Mouse (Mus musculus): ENCODE data around the gene Lmcd1. TPM values are rescaled to one million over a fixed set of nuclear protein-coding genes. Genes with fewer than 3 reads are reported as not detected.
"Not testable (repeated sequence)": the region's sequence is repeated elsewhere in the genome, so short reads cannot be mapped to it uniquely, and the experiment has no call there.

The Lmcd1 gene
- not detected in 2 replicates for total RNA-seq (2017)

DNA sequence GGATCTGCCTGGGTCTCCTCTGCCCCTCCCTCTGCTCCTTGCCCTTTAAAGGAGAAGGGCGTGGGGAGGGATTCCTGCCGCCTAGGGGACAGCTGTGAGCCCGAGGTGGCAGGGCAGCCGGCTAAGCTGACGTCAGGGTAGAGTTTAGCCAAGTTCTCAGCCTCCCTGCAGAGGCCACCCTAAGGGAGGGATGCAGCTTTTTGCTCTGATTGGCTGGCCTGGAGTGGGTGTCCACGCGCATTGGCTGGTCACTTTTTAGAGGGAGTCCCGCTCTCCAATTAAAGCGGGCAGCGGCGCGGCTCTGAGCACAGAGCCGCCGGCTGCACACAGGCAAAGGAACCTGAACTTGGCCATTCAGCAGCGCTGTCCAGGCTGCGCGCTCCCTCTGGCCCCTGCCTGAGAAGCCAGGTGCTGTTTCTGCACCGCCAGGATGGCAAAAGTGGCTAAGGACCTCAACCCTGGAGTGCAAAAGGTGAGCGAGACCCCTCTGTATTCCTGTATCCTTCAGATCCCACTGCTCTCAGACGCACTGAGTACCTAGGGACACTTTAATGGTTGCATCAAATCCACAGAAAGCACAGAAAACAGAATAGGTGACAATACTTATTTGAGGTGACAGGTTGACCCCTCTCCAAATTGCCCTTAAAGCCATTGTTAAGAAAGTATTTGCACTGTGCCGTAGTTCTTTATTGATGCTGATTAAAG is at the start of gene Lmcd1:
Gene Lmcd1 (plus strand): TSS at position 258 of the 705 bp plus-strand sequence.
- 0 out of 2 replicates have a peak, but pooled peaks have one; percentile 7 for ATAC-seq (ENCODE audit: extremely low read depth, insufficient number of reproducible peaks, low FRiP score, poor library complexity, severe bottlenecking)

DNA sequence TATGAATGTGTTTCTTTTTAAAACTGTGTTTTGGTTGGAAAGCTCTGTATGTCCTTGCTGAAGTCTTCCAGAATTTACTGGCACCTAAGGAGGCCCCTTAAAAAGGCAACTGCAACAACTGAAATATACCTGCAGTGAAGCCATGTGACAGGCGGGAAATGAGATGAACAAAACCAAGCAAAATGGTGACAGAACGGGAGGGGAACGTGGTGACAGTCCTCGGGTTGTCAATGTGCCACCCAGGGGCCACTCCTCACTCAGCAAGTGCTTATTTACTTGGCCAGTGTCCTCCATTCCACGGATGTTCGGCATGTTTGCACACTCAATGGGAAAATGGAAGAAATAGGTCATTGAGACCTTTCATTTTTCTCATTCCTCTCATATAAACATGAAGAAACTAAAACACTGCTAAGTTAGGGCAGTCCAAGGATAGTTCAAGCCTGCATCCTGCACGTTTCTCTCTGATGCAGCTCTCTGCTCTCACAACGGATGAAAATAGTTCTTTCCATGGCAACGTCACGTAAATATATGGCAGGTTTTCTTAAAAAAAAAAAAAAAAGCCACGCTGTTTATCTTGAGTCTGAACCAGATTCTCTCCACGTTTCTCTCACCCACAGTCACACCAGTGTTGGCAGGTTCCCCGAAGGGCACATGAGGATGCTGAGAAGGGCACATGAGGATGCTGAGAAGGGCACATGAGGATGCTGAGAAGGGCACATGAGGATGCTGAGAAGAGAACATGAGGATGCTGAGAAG is 49.5 kb upstream of the Lmcd1 start:
- no peak for ATAC-seq (ENCODE audit: extremely low read depth, insufficient number of reproducible peaks, low FRiP score, poor library complexity, severe bottlenecking)

DNA sequence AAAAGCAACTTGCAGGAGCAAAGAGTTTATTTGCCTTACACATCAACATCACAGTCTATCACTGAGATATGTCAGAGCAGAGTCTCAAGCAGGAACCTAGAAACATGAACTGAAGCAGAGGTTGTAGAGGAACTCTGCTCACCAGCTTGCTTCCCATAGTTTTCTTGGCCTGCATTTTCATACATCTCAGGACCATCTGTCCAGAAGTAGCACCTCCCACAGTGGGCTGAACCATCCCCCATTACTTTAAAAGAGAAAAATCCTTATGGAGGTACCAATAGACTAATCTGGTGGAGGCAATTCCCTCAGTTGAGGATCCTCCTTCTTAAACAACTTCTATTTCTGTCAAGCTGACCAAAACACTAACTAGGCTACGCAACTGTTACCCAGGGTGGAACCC is 36.8 kb upstream of the Lmcd1 start:
- ATAC-seq (ENCODE audit: extremely low read depth, insufficient number of reproducible peaks, low FRiP score, poor library complexity, severe bottlenecking), result no peak

DNA sequence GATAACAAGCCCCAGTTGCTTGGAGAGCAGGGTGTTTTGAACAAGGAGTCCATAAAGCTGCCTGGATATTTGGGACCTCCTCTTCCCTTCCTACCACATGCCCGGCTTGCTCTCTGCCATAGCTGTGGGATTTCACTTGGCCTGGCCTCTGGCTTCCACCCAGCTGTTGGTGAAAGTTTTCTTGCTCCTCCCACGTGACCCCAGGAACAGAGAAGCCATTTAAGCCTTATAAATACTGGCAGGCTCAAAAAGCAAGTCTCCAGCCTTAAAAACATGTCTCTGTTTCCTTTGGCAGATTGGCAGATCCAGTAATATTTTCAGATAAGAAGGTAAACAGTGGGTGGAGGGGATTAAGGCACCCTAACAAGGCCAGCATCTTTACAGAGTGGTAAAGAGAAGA is 31.3 kb upstream of the Lmcd1 start:
- no peak for ATAC-seq (ENCODE audit: extremely low read depth, insufficient number of reproducible peaks, low FRiP score, poor library complexity, severe bottlenecking)

DNA sequence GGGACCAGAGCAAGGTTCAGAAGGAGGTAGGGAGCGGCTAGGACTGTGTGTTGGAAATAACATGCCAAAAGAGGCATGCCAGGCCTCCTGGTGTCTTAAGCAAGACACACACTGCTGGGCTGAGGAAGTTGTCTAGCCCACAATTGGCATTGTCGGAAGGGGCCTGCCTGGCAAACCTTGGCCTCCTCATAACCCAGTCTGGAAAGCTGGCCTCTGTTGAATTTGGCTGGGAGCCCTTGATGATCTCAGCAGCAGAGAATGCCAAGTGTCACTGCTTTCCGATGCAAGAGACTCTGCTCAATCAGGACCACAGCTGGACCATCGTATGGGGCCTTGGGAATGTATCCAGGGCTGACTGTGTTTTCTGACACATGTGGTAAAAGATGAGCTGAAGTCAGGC is 27.9 kb upstream of the Lmcd1 start:
- no peak for ATAC-seq (ENCODE audit: extremely low read depth, insufficient number of reproducible peaks, low FRiP score, poor library complexity, severe bottlenecking)

DNA sequence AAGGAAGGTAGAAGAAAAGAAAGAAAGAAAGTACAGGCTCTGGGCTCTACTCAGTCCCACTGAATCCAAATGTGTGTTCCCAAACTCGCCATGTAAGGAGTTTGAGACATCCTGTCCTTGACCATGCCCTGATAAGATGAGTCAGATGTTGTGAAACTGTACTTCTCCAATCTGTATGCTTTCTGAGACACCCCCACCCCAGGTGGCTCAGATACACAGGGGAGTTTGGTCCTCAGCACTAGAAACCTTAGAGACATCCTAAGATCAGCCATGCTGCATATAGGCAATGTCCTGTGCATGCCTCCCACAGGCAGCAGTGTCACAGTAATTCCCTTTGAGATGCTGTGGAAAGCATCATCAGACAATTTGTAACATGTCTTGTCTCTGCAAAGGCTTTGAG is 26.9 kb upstream of the Lmcd1 start:
- ATAC-seq (ENCODE audit: extremely low read depth, insufficient number of reproducible peaks, low FRiP score, poor library complexity, severe bottlenecking), result no peak

DNA sequence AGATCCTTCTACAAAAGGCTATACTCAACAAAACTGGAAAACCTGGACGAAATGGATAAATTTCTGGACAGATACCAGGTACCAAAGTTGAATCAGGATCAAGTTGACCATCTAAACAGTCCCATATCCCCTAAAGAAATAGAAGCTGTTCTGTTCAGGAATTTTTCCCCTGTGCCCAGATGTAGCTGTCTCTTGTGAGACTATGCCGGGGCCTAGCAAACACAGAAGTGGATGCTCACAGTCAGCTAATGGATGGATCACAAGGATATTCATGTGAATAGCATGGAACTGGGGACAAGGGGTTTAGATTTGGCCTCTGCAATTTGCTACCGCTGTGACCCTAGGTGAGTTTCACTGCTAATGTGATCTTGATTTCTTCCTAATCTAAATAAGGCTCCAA is 19.6 kb upstream of the Lmcd1 start:
- ATAC-seq (ENCODE audit: extremely low read depth, insufficient number of reproducible peaks, low FRiP score, poor library complexity, severe bottlenecking), result not testable (repeated sequence)

DNA sequence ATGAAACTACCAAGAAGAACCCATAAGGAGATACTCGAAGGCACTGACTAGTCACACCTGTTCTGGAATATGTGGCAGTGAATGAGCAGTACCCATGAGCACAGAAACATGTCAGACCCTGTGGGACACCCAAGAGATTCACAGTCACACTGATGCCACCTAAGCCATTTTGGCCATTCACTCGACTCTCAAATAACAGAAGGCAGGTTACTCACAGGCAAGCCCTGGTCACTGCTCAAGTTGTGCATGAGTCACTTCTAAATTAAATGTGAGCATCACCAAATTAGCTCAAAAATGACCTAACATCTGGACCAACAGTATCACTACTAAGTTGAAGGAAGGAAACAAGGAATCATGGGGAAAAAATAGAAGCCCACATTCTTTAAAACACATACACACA is 18.6 kb upstream of the Lmcd1 start:
- no peak for ATAC-seq (ENCODE audit: extremely low read depth, insufficient number of reproducible peaks, low FRiP score, poor library complexity, severe bottlenecking)

DNA sequence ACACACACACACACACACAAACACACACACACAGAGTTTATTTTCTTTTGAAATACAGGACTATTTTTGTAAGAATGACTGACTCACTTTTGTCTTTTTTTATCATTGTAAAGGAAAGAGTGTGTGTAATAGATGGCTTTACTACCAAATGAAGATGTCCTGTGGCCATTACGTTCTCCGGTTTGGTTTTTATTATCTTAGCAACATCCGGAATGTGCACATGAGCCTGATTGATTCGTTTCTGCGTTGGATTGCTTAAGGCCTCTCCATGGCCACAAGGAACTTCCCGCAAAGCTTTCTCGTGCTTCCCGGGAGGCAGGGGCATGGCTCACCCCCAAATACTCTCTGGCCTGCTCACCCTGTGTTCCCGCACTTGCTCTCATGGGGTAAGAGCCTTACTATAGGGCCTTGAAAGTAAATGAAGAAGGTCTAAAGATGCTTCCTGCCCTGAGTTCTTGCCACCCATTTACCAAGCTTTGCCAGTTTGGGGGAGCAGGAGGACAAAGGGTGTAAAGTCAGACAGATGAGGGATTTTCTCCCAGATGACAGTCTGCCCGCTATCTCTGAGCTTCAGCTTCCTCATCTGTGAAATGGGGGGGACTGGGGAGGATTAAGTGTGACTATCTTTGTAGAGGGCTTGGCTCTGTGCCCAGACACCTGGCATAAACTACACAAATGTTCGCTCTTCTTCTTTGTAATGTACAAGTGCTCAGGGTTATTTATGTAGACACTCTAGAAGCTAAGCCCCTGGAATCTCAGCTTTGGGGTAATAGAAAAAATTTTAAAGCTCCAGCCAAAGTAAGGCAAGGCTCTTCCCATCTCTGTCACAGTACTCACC is 18.0 kb upstream of the Lmcd1 start:
- no peak for ATAC-seq (ENCODE audit: extremely low read depth, insufficient number of reproducible peaks, low FRiP score, poor library complexity, severe bottlenecking)

DNA sequence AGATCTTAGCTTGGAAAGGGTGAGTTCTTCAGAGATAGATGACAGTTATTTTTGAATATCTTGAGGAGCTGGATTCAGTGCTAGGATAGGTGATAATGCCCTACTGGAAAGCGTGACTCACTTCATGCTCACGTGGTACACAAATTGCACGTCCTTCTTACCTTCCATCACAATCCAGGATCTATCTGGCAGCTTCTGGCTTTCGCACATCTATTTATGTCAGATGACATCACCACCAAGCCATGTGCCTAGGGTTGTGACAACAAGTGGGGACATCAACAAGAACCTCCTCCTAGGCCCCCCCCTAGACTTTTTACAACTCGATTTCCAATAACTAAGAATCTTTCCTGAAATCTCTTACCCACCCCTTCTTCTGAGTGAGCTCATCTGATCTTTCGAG is 17.0 kb upstream of the Lmcd1 start:
- no peak for ATAC-seq (ENCODE audit: extremely low read depth, insufficient number of reproducible peaks, low FRiP score, poor library complexity, severe bottlenecking)

DNA sequence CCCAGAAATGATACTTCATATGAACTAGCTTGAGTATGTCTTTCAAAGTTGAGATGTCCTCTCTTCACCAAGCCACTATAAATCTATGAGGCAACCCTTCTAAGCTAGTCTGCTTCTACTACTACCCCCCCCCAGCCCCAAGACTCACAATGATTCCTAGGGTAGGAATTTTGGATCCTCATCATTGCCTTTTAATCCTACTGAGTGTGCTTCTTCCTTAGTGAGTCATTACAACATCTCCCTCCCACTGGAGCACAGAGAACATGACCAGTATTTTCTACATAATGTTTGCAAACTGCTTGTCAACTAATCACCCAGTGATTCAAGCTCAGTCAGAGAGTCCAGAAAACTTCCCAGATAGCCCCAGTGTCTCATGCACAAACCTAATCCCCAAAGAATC is 12.5 kb upstream of the Lmcd1 start:
- ATAC-seq (ENCODE audit: extremely low read depth, insufficient number of reproducible peaks, low FRiP score, poor library complexity, severe bottlenecking), result no peak

DNA sequence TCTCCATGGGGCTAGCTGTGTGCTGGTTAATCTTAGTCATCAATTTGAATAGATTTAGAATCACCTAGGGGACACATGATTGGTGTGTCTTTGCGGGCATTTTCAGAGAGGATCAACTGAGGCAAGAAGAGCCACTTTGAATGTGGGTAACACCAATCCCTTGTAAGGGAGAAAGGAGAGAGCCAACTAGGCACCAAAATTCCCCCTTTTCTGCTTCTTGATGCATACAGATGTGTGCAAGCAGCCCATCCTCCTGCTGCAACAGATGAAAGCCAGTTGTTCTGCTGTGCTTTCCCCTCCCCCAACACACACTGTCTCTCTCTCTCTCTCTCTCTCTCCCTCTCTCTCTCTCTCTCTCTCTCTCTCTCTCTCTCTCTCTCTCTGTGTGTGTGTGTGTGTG is 9.2 kb upstream of the Lmcd1 start:
- no peak for ATAC-seq (ENCODE audit: extremely low read depth, insufficient number of reproducible peaks, low FRiP score, poor library complexity, severe bottlenecking)

DNA sequence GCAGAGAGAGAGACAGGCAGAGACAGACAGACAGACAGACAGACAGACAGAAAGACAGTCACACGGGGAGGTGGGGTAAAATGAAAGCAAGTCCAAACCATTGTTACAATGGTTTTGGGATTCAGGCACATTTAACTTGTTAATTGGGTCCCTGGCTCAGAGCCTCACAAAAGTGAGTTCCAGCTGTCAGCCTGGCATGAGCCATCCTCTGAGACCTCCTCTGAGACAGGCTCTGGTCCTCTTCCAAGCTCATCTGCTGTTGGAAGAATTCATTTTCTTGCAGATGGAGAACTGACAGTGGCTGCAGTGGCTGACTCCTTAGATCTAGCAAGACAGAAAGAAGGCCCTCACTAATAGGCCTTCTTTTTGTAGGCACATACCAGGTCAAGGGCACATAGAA is 6.9 kb upstream of the Lmcd1 start:
- no peak for ATAC-seq (ENCODE audit: extremely low read depth, insufficient number of reproducible peaks, low FRiP score, poor library complexity, severe bottlenecking)

DNA sequence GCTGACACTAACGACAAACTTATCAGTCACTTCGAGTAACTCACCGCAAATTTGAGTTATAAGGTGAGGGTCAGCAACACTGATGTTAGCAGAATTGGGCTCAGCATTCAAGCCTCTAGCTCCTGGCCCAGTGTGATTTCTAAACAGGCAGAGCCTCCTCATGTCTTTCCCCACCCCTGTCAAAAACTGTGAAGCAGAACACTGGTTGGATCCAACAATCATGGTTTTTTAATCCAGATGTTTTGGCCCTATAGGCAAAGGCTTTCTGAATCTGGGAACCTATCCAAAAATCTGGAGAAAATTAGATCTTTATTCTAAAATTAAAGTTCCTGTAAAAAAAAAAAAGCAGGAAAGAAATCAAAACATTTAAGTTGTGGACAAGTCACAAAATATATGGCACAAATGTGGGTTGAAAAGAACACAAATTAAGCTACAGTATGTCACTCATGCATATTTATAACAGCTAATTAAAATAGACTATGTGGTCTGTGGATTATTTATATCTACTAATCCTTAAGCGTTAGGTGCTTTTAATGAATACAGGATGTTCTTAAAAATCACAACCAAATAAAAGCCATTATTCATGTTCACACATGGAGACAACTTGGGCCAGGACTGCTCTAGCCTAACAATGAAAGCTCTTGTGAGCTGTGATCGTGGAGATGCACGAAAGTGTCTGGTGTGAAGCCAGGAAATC is 5.7 kb upstream of the Lmcd1 start:
- no peak for ATAC-seq (ENCODE audit: extremely low read depth, insufficient number of reproducible peaks, low FRiP score, poor library complexity, severe bottlenecking)

DNA sequence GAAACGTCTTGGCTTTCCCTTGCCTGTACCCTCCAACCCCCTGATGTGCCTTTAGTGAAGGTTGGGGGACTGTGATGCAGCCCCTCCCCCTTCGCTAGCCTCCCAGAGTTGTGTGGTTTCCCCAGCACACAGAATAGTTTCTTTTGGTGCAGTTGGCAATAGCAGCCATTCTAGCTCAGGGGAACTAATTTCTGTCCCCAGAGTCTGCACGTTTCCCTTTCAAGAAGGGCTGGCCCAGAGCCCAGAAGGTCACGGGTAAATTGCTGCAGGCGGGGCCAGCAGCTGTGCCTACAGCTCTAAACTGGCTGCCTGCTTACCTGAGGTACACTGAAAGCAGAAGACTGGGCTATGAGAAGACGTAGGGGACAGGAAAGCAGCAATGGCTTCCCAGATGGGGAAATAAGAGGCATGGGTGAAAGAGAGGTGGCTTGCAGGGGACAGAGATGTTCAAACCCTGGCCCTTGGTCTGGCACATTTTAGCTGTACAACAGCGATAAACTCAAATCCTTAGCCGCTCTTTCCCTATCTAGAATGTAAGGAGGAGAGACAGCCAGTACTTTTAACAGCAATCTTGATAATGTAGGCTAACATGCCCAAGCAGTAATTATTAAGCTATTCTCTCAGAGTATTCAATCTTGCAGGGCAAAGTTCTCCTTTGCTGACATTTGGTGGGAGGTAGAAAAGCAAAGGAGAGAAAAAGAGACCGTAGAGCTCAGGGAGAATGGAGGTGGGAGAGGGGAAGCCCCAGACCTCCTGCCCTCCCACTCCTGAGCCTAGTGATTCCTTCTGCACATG is 900 bp downstream of the Lmcd1 start:
- peak; percentile 43; the same call in 1 of the 2 replicates for ATAC-seq (ENCODE audit: extremely low read depth, insufficient number of reproducible peaks, low FRiP score, poor library complexity, severe bottlenecking)

DNA sequence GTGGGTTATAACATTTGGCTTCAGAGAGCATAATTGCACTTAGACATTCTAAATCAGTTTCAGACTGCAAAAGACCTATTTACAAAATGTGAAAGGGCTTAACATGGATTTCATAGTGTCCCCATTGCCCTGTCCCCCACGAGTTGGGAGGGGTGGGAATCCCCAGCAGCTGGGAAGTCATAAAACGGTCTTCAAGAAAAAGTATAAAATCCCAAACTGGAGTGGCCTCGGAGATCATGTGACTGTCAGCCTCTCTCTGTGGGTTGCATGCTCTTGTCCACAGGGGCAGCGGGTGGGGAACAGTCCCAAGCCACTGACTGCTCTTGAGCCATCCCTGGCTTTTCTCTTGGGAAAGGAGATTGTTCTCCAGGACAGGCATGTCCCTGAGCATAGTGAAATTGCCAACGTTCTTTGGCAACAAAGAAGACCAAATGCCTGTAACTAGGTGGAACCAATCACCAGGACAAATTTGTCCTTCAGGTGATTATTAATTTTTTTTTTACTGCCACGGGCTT is 2.2 kb downstream of the Lmcd1 start:
- ATAC-seq (ENCODE audit: extremely low read depth, insufficient number of reproducible peaks, low FRiP score, poor library complexity, severe bottlenecking), result no peak

DNA sequence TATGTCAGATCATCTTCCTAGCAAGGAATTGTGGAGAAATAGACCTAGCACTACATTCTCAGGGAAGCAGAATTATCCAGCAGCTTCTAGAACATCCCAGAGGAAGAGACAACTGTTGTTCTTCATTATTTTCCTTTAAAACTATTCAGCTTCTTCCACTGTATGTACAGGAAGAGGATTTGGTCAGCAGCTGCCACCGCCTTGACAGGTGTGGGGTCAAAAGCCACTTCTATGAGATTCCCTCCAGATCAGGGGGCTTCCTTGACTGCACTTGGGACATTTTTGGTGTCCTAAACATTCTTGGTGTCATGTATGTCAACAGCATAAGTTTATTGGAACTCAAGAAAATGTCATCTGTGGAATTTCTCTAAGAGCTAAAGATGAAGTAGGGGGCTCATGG is 5.2 kb downstream of the Lmcd1 start:
- no peak for ATAC-seq (ENCODE audit: extremely low read depth, insufficient number of reproducible peaks, low FRiP score, poor library complexity, severe bottlenecking)

DNA sequence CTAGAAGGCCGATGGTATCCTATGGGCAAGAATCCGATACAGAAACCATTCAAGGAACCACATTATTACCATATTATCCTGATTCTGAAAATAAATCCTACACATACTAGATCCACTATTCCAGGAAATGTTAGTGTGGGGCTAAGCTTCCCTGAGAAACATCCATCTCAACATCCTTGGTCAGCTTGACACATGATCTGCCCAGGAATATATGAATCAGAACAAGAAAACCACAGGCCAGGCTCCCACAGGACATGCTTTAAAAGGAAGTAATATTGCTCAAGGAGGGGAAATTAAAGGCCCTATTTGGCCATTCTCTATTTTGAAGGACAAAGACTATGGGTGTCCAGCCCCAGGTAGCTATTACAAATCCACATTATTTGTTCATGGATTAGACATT is 6.6 kb downstream of the Lmcd1 start:
- no peak for ATAC-seq (ENCODE audit: extremely low read depth, insufficient number of reproducible peaks, low FRiP score, poor library complexity, severe bottlenecking)
